Mouse (Mus musculus) kidney, postnatal 0 days (tissue): ENCODE data around the gene Eci2. TPM values are rescaled to one million over a fixed set of nuclear protein-coding genes. Genes with fewer than 3 reads are reported as not detected.

ENCODE experiments used
- ATAC-seq: fragments of 200-750 bp; cut with Nextera tagmentation; replicated peaks from 2 replicates; pipeline ENCODE4 v1.8.0; 2017; ENCODE audit warnings: low read depth, moderate number of reproducible peaks, moderate TSS enrichment, moderate library complexity; ENCODE audit not compliant: low FRiP score
- DNase-seq: peaks from one replicate; pipeline ENCODE4 v3.0.0-alpha.2; 2016; ENCODE audit warnings: low spot score
- H3K27ac ChIP-seq: fragments of 300-500 bp; sonication (generic); 2 replicates; pipeline ENCODE4 v1.5.1; 2014; ENCODE audit warnings: mild to moderate bottlenecking
- H3K27me3 ChIP-seq: fragments of 300-500 bp; sonication (generic); 2 replicates; pipeline ENCODE4 v1.6.1; 2014; ENCODE audit warnings: low read length, mixed read lengths; ENCODE audit not compliant: insufficient read depth
- H3K36me3 ChIP-seq: fragments of 300-500 bp; sonication (generic); 2 replicates; pipeline ENCODE4 v1.6.1; 2014; ENCODE audit warnings: low read length, mixed read lengths; ENCODE audit not compliant: insufficient read depth
- H3K4me1 ChIP-seq: fragments of 300-500 bp; sonication (generic); replicated peaks from 2 replicates; pipeline ENCODE4 v1.6.1; 2014; ENCODE audit warnings: antibody characterized with exemption, low read length, mixed read lengths; ENCODE audit not compliant: insufficient read depth
- H3K4me2 ChIP-seq: fragments of 300-500 bp; sonication (generic); 2 replicates; pipeline ENCODE4 v1.6.1; 2014; ENCODE audit warnings: mild to moderate bottlenecking, low read length, moderate library complexity, mixed read lengths
- H3K4me3 ChIP-seq: fragments of 300-500 bp; sonication (generic); replicated peaks from 2 replicates; pipeline ENCODE4 v1.5.1; 2014; ENCODE audit warnings: low read depth, low read length
- H3K9ac ChIP-seq: fragments of 300-500 bp; sonication (generic); 2 replicates; pipeline ENCODE4 v1.6.1; 2014; ENCODE audit warnings: low read depth, low read length
- H3K9me3 ChIP-seq: fragments of 300-500 bp; sonication (generic); replicated peaks from 2 replicates; pipeline ENCODE4 v1.6.1; 2016; ENCODE audit warnings: low read length, inconsistent platforms, mixed read lengths
- CTCF ChIP-seq: IDR thresholded peaks from 2 replicates; pipeline ENCODE4 v1.5.1; 2016; ENCODE audit warnings: antibody characterized with exemption, low read depth, mild to moderate bottlenecking, moderate library complexity
- WGBS: fragments of 180-500 bp; shearing (Covaris S2); extraction: QIAGEN DNeasy Blood & Tissue Kit; methylation state at CpG from one replicate; pipeline ENCODE4 v1.1.7; 2014; 5-methylcytosine and 5-hydroxymethylcytosine counted together
- polyA plus RNA-seq: library from polyadenylated mRNA; unstranded; fragments of >200 nt; fragmentation: Nextera tagmentation; extraction: Ambion mirVana; gene quantifications from 2 replicates; pipeline ENCODE4 v1.2.1, GENCODE M21; 2015

The Eci2 gene
- polyA plus RNA-seq, 1 experiment from 2014 or later = 185 TPM

- no peak overlapping the region for H3K27ac ChIP-seq
- H3K27me3 ChIP-seq = no peaks in the 10 kb centered on the region
- ATAC-seq (no peak), DNase-seq (no peak)
- no peak overlapping the region for H3K9ac ChIP-seq
- no peaks in the 10 kb centered on the region for H3K9me3 ChIP-seq
- H3K4me3 ChIP-seq = no peak overlapping the region
- no peak overlapping the region for H3K4me2 ChIP-seq
- H3K36me3 ChIP-seq = no peaks in the 10 kb centered on the region
- H3K4me1 ChIP-seq = no peaks in the 10 kb centered on the region
- no peak for TF ChIP-seq CTCF
Measured at GRCm38 (mm10) chr13:34942370-34942769, 84.5 kb downstream of the Eci2 start.

DNA sequence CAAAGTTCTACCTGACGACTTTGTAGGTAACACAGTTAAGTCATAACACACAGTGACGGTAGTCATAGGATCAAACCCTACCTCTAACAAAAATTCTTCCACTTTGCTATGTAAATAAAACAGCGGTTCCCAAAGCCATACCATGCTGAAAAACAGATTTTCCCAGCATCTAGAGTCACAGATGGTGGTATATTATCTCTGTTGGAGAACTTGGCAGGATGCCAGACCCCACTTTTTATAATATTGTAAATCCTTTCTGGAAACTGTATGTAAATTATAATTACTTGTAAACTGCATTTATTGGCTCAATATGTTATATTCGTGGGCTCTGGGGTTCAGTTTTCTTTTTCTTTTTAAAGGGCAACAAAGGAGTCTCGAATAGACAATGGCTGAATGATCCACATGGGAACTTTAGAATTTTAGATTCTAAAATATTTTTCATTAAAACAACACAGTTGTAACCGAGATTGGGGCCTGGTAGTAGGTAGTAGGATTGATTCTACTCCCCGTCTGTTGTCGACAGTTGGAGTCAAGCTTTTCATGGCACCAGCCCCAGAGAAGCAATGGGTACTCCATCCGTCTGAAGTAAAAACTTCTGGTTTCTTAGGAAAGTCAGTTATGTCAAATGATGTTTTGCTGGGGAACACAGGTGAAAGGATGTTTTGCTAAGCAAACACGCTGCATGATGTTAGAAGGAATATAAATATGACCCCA is 91.8 kb downstream of the Eci2 start:
- no peak overlapping the region for H3K27ac ChIP-seq
- no peaks in the 10 kb centered on the region for H3K9me3 ChIP-seq
- no peaks in the 10 kb centered on the region for H3K36me3 ChIP-seq
- no peak for DNase-seq
- no peak for TF ChIP-seq CTCF
- H3K9ac ChIP-seq = no peak overlapping the region
- H3K4me2 ChIP-seq = no peak overlapping the region
- 72% methylated on average over 10 of the region's 10 CpGs for WGBS
- H3K4me1 ChIP-seq = no peaks in the 10 kb centered on the region
- no peak for ATAC-seq
- H3K27me3 ChIP-seq = no peaks in the 10 kb centered on the region
- H3K4me3 ChIP-seq = no peak overlapping the region

Other genes starting within 250 kb of the Eci2 start
- 68.8 and 69.5 TPM in 2 replicates for gene Prpf4b, start 151.8 kb downstream of the Eci2 start, polyA plus RNA-seq
- 6.6 and 7.0 TPM in 2 replicates for gene Fam217a, start 102.8 kb downstream of the Eci2 start, polyA plus RNA-seq
- gene 4933417A18Rik, start 102.7 kb downstream of the Eci2 start, polyA plus RNA-seq = not detected in 2 replicates
- gene Eci3, start 63.3 kb downstream of the Eci2 start, polyA plus RNA-seq = 12.9 and 13.0 TPM in 2 replicates